Mouse (Mus musculus) MEL (cell line): Measurements from ENCODE around the gene Pip4k2c. TPM values are rescaled to one million over a fixed set of nuclear protein-coding genes. Genes with fewer than 3 reads are reported as not detected.
"Not testable (repeated sequence)": the region's sequence is repeated elsewhere in the genome, so short reads cannot be mapped to it uniquely, and the experiment has no call there.

Experiments
- DNase-seq: peaks from one replicate; pipeline ENCODE4 v3.0.0; 2011; ENCODE audit warnings: low read depth, low spot score
- H3K27ac ChIP-seq: 2 replicates; pipeline ENCODE4 v1.5.1; 2012; ENCODE audit warnings: low read depth, mild to moderate bottlenecking, control low read depth, low read length, moderate library complexity; ENCODE audit not compliant: control insufficient read depth
- H3K27me3 ChIP-seq, 2 experiments: fragments of 150-350 bp in 1 of 2; sonication (generic) in 1 of 2; 2 replicates each; pipeline ENCODE4 v1.6.1; 2012; ENCODE audit warnings: low read length in 2 of 2, mild to moderate bottlenecking in 2 of 2, improper control_type of control experiment in 1 of 2, moderate library complexity in 1 of 2; ENCODE audit not compliant: insufficient read depth in 2 of 2, control insufficient read depth in 1 of 2
- H3K36me3 ChIP-seq, 2 experiments: 2 replicates each; pipeline ENCODE4 v1.6.1; 2012 to 2014; ENCODE audit warnings: low read length in 2 of 2, improper control_type of control experiment in 1 of 2, inconsistent platforms in 1 of 2, mild to moderate bottlenecking in 1 of 2; ENCODE audit not compliant: insufficient read depth in 2 of 2, control insufficient read depth in 1 of 2
- H3K4me1 ChIP-seq, 2 experiments: fragments of 150-350 bp in 1 of 2; sonication (generic) in 1 of 2; 2 replicates each; pipeline ENCODE4 v1.6.1; 2012; ENCODE audit warnings: low read length in 2 of 2, improper control_type of control experiment in 1 of 2, mild to moderate bottlenecking in 1 of 2; ENCODE audit not compliant: insufficient read depth in 2 of 2, control insufficient read depth in 1 of 2
- H3K4me3 ChIP-seq, 2 experiments: fragments of 150-350 bp in 1 of 2; sonication (generic) in 1 of 2; 2 replicates each; pipeline ENCODE4 v1.5.1; 2012; ENCODE audit warnings: low read depth in 2 of 2, low read length in 2 of 2, mild to moderate bottlenecking in 2 of 2, moderate library complexity in 2 of 2, control low read depth in 1 of 2, improper control_type of control experiment in 1 of 2; ENCODE audit not compliant: control insufficient read depth in 1 of 2, insufficient read depth in 1 of 2
- H3K79me2 ChIP-seq: 2 replicates; pipeline ENCODE4 v1.6.1; 2012; ENCODE audit warnings: mild to moderate bottlenecking, low read length, moderate library complexity; ENCODE audit not compliant: control insufficient read depth, poor library complexity, insufficient read depth
- H3K9ac ChIP-seq: 2 replicates; pipeline ENCODE4 v1.6.1; 2012; ENCODE audit warnings: low read depth, mild to moderate bottlenecking, control low read depth, low read length, moderate library complexity; ENCODE audit not compliant: control insufficient read depth, poor library complexity, severe bottlenecking
- H3K9me3 ChIP-seq: fragments of 150-350 bp; sonication (generic); replicated peaks from 2 replicates; pipeline ENCODE4 v1.6.1; 2012; ENCODE audit warnings: mild to moderate bottlenecking, low read length, improper control_type of control experiment, moderate library complexity; ENCODE audit not compliant: insufficient read depth
- BHLHE40 ChIP-seq: IDR thresholded peaks from 2 replicates; pipeline ENCODE4 v1.6.1; 2012; ENCODE audit warnings: low read depth, mild to moderate bottlenecking, inconsistent platforms, low read length, improper control_type of control experiment, borderline replicate concordance
- ETS1 ChIP-seq: IDR thresholded peaks from 2 replicates; pipeline ENCODE4 v1.6.1; 2012; ENCODE audit warnings: low read depth, mild to moderate bottlenecking, inconsistent platforms, low read length, improper control_type of control experiment, moderate library complexity
- MAFK ChIP-seq: IDR thresholded peaks from 2 replicates; pipeline ENCODE4 v1.6.1; 2011; ENCODE audit warnings: low read depth, mild to moderate bottlenecking, low read length, improper control_type of control experiment, borderline replicate concordance
- MAX ChIP-seq: IDR thresholded peaks from 2 replicates; pipeline ENCODE4 v1.6.1; 2011; ENCODE audit warnings: low read length, improper control_type of control experiment
- MYC ChIP-seq: IDR thresholded peaks from 2 replicates; pipeline ENCODE4 v1.6.1; 2011; ENCODE audit warnings: low read depth, mild to moderate bottlenecking, low read length, improper control_type of control experiment, moderate library complexity
- NRF1 ChIP-seq: IDR thresholded peaks from 2 replicates; pipeline ENCODE4 v1.6.1; 2014; ENCODE audit warnings: low read depth, mild to moderate bottlenecking, inconsistent platforms, low read length, improper control_type of control experiment, moderate library complexity; ENCODE audit not compliant: poor library complexity, insufficient read depth, severe bottlenecking
- RAD21 ChIP-seq: IDR thresholded peaks from 2 replicates; pipeline ENCODE4 v1.6.1; 2011; ENCODE audit warnings: mild to moderate bottlenecking, low read depth, low read length, improper control_type of control experiment
- TCF12 ChIP-seq: IDR thresholded peaks from 2 replicates; pipeline ENCODE4 v1.6.1; 2014; ENCODE audit warnings: low read depth, mild to moderate bottlenecking, inconsistent platforms, low read length, improper control_type of control experiment, moderate library complexity
- polyA plus RNA-seq, 2 experiments: library from polyadenylated mRNA; stranded (reverse) in 1 of 2; unstranded in 1 of 2; fragments of >175 nt in 1 of 2; fragments of >200 nt in 1 of 2; gene quantifications; 2 replicates each; pipeline versions ENCODE4 v1.2.1 to v1.2.4; 2012; ENCODE audit warnings: low replicate concordance in 2 of 2, low read depth in 1 of 2; ENCODE audit not compliant: insufficient read length in 2 of 2, insufficient read depth in 1 of 2, missing spikeins in 1 of 2
- total RNA-seq: library from RNA; depleted of rRNA; stranded (reverse); fragments of 300-350 nt; gene quantifications from 2 replicates; pipeline ENCODE4 v1.2.3, GENCODE M21; 2012

The Pip4k2c gene
- total and polyA plus RNA-seq, 3 experiments = 31.9 to 58.2 TPM; not detected in 1

DNA sequence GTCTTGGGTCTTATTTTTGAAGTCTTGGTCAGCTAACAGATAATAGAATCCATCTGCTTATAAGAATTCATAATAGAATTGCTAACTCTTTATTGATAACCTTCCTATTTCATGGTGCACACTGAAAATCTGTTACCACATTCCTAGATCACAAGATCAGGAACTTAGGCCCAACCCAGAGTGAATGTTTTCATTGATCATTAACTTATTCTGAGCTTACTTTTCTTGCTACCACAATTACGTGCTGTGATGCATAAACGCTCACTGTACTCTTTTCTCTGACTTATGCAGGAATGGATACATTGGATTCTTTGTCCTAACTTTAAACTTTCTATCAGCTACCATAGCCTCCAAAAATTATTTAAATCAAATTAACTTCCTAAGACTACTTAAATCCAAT, 57.1 kb downstream of the Pip4k2c start:
- no peak overlapping the region for H3K27ac ChIP-seq
- H3K9me3 ChIP-seq = no peaks in the 10 kb centered on the region
- H3K36me3 ChIP-seq = no peaks in the 10 kb centered on the region
- TF ChIP-seq MAFK (no peak), MAX (no peak)
- TF ChIP-seq, all 39 proteins: peak for 0
- no peak for DNase-seq
- H3K4me1 ChIP-seq = peaks cover 0 to 4% of the 10 kb centered on the region in 2 experiments; a peak in 1 of 4 replicates
- no peaks in the 10 kb centered on the region for H3K27me3 ChIP-seq
- H3K4me3 ChIP-seq = no peak overlapping the region
- no peak overlapping the region for H3K9ac ChIP-seq
- no peaks in the 10 kb centered on the region for H3K79me2 ChIP-seq

DNA sequence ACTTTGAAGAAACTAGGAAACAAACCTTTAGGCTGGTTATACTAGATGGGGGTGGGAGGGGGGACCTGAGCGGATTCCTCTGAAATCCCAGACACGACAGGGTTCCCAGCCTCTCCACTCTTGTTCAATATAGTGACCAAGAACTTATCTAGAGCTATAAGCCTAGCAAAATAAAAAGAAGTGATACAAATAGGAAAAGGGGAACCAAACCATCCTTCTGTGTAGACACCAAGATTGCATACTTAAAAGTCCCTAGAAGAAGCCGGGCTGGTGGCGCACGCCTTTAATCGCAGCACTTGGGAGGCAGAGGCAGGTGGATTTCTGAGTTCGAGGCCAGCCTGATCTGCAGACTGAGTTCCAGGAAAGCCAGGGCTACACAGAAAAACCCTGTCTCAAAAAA, 58.1 kb downstream of the Pip4k2c start:
- no peak overlapping the region for H3K4me3 ChIP-seq
- H3K9me3 ChIP-seq = no peaks in the 10 kb centered on the region
- no peak for TF ChIP-seq NRF1
- TF ChIP-seq BHLHE40 = no peak
- no peak for TF ChIP-seq TCF12
- TF ChIP-seq ETS1 = no peak
- TF ChIP-seq RAD21 = no peak
- TF ChIP-seq MYC = no peak
- TF ChIP-seq, all 39 proteins: peak for 0
- no peak for DNase-seq
- H3K79me2 ChIP-seq = no peaks in the 10 kb centered on the region
- H3K36me3 ChIP-seq = no peaks in the 10 kb centered on the region
- H3K9ac ChIP-seq = no peak overlapping the region
- peaks cover 0 to 2% of the 10 kb centered on the region in 2 experiments; a peak in 1 of 4 replicates for H3K4me1 ChIP-seq
- no peak overlapping the region for H3K27ac ChIP-seq
- no peaks in the 10 kb centered on the region for H3K27me3 ChIP-seq

DNA sequence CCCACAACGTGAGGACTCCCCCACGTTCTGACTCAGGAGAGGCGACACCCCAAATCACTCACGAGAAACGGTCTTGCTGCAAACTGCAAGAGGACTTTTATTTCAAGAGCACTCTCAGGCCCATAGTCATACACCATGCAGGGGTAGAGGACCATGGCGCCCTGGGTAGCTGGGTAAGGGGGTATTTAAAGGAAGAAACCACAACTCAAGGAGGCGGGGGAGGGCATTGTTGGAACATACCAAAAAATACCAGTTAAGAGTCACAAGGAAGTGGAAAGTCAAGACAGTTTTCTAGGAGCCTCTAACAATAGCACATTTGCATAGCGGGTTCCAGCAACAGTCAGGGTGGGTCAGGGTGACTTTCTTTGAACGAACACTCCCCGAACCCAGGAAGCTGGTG, 58.8 kb downstream of the Pip4k2c start:
- not testable (repeated sequence) for H3K27ac ChIP-seq, DNase-seq, H3K9ac ChIP-seq, H3K4me3 ChIP-seq, H3K4me1 ChIP-seq, H3K79me2 ChIP-seq, H3K27me3 ChIP-seq, H3K36me3 ChIP-seq, H3K9me3 ChIP-seq

DNA sequence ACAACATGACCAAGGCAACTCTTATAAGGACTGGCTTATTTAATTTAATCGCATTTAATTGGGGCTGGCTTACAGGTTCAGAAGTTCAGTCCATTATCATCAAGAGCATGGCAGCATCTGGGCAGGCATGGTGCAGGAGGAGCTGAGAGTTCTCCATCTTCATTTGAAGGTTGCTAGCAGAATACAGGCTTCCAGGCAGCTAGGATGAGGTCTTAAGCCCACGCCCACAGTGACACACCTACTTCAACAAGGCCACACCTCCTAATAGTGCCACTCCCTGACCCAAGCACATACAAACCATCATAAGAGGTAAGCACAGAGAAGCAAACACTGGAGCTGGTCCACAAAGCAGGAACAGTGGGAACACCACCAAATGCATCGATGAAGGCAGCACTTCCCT, 60.2 kb downstream of the Pip4k2c start:
- not testable (repeated sequence) for H3K4me3 ChIP-seq, DNase-seq, H3K9ac ChIP-seq, H3K9me3 ChIP-seq, H3K27me3 ChIP-seq, H3K36me3 ChIP-seq, H3K27ac ChIP-seq, H3K79me2 ChIP-seq, H3K4me1 ChIP-seq
